Mouse (Mus musculus) ES-Bruce4 (cell line): Measurements from ENCODE around the gene Ranbp10. TPM values are rescaled to one million over a fixed set of nuclear protein-coding genes. Genes with fewer than 3 reads are reported as not detected.

Experiments used
- H3K27ac ChIP-seq: 2 replicates; pipeline ENCODE4 v1.5.1; 2012; ENCODE audit warnings: low read length, inconsistent platforms; ENCODE audit not compliant: insufficient read depth
- H3K27me3 ChIP-seq: 2 replicates; pipeline ENCODE4 v1.6.1; 2012; ENCODE audit warnings: mild to moderate bottlenecking, low read length, inconsistent platforms; ENCODE audit not compliant: control insufficient read depth, poor library complexity, insufficient read depth, severe bottlenecking
- H3K36me3 ChIP-seq: 2 replicates; pipeline ENCODE4 v1.6.1; 2012; ENCODE audit warnings: inconsistent platforms, mild to moderate bottlenecking, low read length, moderate library complexity; ENCODE audit not compliant: control insufficient read depth, poor library complexity, insufficient read depth, severe bottlenecking
- H3K4me1 ChIP-seq: one replicate; pipeline ENCODE4 v1.8.1; 2011; ENCODE audit warnings: low read length; ENCODE audit not compliant: control insufficient read depth, insufficient read depth
- H3K4me3 ChIP-seq: 2 replicates; pipeline ENCODE4 v1.5.1; 2011; ENCODE audit warnings: low read depth, mild to moderate bottlenecking, low read length
- H3K9ac ChIP-seq: 2 replicates; pipeline ENCODE4 v1.6.1; 2012; ENCODE audit warnings: low read depth, mild to moderate bottlenecking, inconsistent platforms; ENCODE audit not compliant: poor library complexity, severe bottlenecking
- H3K9me3 ChIP-seq: replicated peaks from 2 replicates; pipeline ENCODE4 v1.6.1; 2012; ENCODE audit warnings: mild to moderate bottlenecking, low read length, inconsistent platforms; ENCODE audit not compliant: control insufficient read depth, poor library complexity, insufficient read depth, severe bottlenecking
- CTCF ChIP-seq: IDR thresholded peaks from one replicate; pipeline ENCODE4 v1.8.1; 2011; ENCODE audit warnings: low read depth, low read length
- EP300 ChIP-seq: IDR thresholded peaks from 2 replicates; pipeline ENCODE4 v1.6.1; 2011; ENCODE audit warnings: low read depth, low read length; ENCODE audit not compliant: insufficient read depth
- POLR2A ChIP-seq: IDR thresholded peaks from one replicate; pipeline ENCODE4 v1.8.1; 2011; ENCODE audit warnings: low read length; ENCODE audit not compliant: insufficient read depth
- polyA plus RNA-seq: library from polyadenylated mRNA; stranded (reverse); fragments of >200 nt; gene quantifications from 2 replicates; pipeline ENCODE4 v1.2.4, GENCODE M21; 2011; ENCODE audit warnings: low read depth; ENCODE audit not compliant: missing spikeins, insufficient read depth, insufficient read length

Gene Ranbp10
- polyA plus RNA-seq, 1 experiment = 18.5 TPM

DNA sequence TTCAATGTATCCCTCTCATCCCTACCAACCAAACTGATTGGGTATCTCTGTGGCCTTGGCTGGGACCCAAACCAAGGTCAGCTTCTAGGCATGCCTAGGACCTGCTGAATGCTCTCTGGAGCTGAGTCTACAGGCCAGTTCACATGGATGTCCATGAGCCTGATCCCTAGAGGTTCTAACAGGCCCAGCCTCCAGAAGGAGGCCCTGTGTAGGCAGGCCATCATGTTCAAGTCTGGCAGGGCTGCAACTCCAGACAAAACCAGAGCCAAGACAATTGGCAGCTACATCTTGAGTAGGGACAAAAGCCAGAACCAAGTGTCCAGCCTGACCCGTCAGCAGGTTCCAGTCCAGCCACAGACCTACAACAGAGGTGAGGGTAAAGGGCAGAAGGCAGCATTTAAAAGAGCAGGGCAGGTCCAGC lies 53.7 kb downstream of the Ranbp10 start:
- Histone ChIP-seq H3K36me3 (peaks cover 21% of the 10 kb centered on the region), H3K9ac (no peak overlapping the region), H3K4me3 (no peak overlapping the region), H3K4me1 (no peaks in the 10 kb centered on the region), H3K27ac (no peak overlapping the region), H3K27me3 (no peaks in the 10 kb centered on the region), H3K9me3 (no peaks in the 10 kb centered on the region)
- TF ChIP-seq EP300 = no peak
- no peak for TF ChIP-seq CTCF
- no peak for TF ChIP-seq POLR2A

DNA sequence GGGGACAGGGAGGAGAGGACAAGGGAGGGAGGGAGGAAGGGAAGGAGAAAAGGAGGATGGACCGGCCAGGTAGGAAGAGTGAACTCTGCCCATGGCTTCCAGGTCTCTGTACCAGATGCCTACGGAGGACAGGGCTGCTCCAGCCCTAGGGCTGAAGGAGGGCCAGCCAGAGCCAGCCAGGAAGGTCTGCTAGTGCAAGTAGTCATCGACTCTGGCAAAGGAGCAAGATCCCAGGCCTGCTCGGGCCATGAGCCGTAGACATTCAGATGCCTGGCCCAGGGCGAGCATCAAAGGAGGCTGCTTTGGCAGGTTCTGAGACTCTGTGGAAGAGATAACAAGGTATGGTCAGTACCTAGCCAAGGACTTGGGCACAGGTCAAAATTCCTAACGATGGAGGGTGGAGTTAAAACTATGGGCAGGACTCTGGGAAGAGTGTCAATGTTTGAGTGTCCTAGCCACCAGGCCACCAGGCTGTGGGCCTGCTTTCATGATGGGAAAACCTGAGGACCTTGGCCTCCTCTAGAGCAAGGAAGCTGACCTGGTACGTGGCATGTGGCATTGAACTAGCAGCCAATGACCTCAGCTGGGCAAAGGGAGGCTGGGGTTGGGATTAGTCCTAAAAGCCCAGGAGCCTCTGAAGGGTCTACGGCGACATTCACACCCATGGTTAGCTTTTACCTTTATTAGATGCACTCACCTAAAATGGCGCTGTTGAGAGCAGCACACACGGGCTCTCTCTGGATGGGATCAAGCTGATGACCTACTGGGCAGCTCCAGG lies 55.6 kb downstream of the Ranbp10 start:
- Histone ChIP-seq H3K36me3 (peaks cover 21% of the 10 kb centered on the region), H3K27ac (no peak overlapping the region)
- TF ChIP-seq POLR2A (no peak), CTCF (no peak), EP300 (no peak)

DNA sequence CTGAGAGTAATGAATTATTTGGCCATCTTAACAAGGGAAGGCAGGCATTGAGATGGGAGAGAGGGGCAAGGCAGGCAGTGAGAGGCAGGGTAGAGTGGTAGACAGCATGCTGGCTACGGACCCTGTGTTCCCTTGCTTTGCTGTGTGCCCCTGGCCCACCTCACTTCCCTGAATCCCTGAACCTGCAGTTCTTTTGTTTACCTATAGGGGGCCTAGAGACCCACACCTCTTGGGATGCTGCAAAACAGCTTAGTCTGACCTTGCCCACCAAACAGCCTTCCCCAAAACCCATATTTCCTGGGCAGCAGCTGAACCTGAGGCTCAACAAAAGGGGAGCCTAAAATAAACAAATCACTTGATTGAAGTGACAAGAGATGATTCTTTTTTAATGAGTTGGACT lies 56.5 kb downstream of the Ranbp10 start:
- peaks cover 21% of the 10 kb centered on the region for H3K36me3 ChIP-seq
- H3K9me3 ChIP-seq = no peaks in the 10 kb centered on the region
- no peaks in the 10 kb centered on the region for H3K27me3 ChIP-seq
- H3K9ac ChIP-seq = no peak overlapping the region
- no peak overlapping the region for H3K4me3 ChIP-seq
- TF ChIP-seq EP300 = no peak
- peak; percentile 49 for TF ChIP-seq CTCF
- no peak overlapping the region for H3K27ac ChIP-seq
- H3K4me1 ChIP-seq = no peaks in the 10 kb centered on the region

More for the DNA sequence above, 55.6 kb downstream of the Ranbp10 start:
- Histone ChIP-seq H3K4me3 (no peak overlapping the region), H3K9ac (no peak overlapping the region), H3K27me3 (no peaks in the 10 kb centered on the region), H3K4me1 (no peaks in the 10 kb centered on the region), H3K9me3 (no peaks in the 10 kb centered on the region)

DNA sequence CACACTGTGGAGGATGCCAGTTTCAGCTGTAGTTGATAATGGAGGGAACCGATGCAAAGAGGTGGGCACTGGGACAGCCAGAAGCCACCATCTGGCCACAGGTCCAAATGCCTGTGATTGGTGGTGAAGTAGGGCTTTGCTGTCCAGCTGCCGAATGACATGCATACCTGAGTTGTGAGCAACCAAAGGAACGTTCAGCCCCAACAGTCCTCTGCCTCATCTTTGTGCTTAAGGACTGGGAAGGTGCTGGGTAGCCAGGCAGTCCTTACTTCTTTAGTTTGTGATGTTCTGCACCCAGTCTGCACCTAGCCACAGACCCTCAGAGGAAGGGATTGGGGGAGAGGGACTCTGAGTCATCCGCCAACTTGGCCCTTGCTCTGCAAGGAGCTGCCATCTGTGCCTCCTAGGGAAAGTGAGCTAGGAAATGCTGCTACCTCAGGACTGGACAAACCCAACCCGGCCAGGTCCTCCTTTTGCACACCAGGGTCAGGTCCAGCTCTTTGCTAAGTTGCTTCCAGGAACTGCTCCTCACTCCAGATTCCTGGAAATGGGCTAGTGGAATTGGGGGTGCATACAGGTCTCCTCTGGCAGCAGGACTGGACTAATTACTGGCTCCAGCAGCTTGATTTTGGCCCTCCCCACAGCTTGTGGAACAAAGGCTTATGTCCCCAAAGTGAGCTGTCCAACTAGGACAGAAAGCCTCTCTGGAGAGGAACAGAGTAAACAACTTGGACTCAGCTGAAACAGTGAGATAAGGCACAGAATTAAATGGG lies 58.5 kb downstream of the Ranbp10 start:
- peaks cover 10% of the 10 kb centered on the region for H3K36me3 ChIP-seq
- H3K27ac ChIP-seq = no peak overlapping the region
- H3K4me3 ChIP-seq = no peak overlapping the region
- no peaks in the 10 kb centered on the region for H3K4me1 ChIP-seq
- no peak overlapping the region for H3K9ac ChIP-seq
- no peaks in the 10 kb centered on the region for H3K27me3 ChIP-seq
- no peak for TF ChIP-seq CTCF
- no peak for TF ChIP-seq POLR2A
- no peak for TF ChIP-seq EP300
- H3K9me3 ChIP-seq = no peaks in the 10 kb centered on the region

DNA sequence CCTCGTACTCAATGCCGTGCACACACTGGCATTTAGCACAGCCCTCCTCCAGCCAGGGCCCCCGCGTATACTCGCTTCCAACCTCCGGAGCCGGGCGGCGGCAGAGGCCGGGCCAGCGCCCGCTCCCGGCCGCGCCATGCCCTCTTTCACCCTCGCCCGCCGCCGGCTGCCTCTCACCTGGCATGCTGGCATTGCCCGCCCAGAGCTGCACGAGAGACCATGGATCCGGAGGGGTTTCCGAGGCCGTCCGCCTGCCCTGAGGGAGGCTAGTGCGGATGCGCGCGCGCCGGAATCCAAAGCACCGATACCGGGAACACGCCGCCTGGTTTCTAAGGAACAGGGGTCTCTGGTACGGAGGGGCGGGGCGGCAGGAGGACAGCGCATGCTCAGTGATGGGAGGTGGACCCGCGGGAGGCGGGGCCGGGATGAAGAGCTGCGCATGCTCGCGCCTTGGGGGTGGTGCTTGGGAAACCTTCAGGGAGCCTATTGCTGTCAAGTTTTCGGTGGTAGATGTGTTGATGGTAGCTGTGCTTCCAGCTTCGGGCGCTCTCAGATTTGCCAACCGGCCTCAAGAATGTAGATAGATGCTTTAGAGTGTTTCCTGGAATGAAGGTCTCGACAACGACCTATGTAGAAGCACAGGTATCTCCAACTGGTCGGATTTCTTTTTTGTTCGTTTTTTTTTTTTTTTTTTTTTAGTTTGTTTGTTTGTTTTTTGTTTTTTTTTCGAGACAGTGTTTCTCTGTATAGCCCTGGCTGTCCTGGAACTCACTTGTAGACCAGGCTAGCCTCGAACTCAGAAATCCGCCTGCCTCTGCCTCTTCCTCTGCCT lies 68.7 kb downstream of the Ranbp10 start, which contains the start of gene Gfod2:
Gfod2 (minus strand) TSS at position 388 of the 832 bp plus-strand sequence.
- Histone ChIP-seq H3K27me3 (no peaks in the 10 kb centered on the region), H3K9me3 (no peaks in the 10 kb centered on the region), H3K9ac (peak within 1 kb of the TSS; percentile 80), H3K27ac (no peak within 1 kb of the TSS), H3K4me3 (peak within 1 kb of the TSS; percentile 88), H3K4me1 (no peaks in the 10 kb centered on the region), H3K36me3 (no peaks in the 10 kb centered on the region)
- no peak for TF ChIP-seq CTCF
- TF ChIP-seq POLR2A = peak; percentile 35
- TF ChIP-seq EP300 = no peak
